Mouse (Mus musculus): ENCODE data around the gene B3galnt2. TPM values are rescaled to one million over a fixed set of nuclear protein-coding genes. Genes with fewer than 3 reads are reported as not detected.
"Not testable (repeated sequence)": the region's sequence is repeated elsewhere in the genome, so short reads cannot be mapped to it uniquely, and the experiment has no call there.

B3galnt2 gene
- total RNA-seq, 2 experiments from 2014 or later, result 13.8 to 17.1 TPM

DNA sequence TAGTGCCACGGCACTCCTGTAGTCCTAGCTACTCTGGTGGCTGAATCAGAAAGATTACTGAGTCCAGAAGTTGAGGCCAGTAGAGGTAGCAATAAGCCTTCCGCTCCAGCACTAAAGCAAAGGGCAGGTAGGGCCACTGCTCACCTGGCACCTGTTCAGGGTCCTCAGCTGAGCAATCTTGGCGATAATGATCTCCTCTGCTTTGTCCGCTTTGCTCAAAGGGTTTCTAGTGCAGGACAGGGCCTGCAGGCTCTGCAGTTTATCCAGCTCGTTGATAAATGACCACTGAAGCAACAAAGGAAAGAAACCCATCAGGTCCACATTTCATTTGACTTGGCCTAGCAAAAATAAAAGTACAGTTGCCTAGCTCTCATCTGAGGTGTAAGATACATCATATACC is 50.7 kb downstream of the B3galnt2 start:
- no peak for DNase-seq (ENCODE audit: low spot score in 2 of 2)

- DNase-seq (ENCODE audit: low spot score in 2 of 2), result no peak
Measured at GRCm38 (mm10) chr13:14006056-14006455, 51.8 kb downstream of the B3galnt2 start.

DNA sequence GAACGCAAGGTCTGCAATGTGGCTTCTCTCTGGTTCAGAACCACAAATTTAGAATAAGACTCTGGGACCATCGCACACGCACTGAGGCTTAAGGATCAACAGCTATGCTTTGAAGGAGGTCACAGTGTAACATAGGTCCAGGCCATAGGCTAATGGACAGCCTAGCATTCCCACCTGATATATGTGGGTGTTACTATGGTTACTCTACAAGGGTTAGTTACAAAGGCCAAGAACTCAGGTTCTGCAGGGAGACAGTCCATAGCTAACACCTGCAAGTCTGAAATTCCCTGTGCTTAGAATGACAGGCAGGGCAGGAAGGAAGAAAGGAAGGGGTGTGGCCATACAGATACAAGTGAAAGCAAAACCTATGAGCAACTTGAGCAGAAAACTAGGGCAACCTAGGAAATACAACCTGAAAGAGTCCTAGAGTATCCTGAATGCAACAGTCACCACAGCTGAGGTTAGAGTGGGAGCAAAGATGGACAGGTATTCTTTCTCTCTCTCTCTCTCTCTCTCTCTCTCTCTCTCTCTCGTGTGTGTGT is 57.3 kb downstream of the B3galnt2 start:
- DNase-seq (ENCODE audit: low spot score in 2 of 2), result no peak

DNA sequence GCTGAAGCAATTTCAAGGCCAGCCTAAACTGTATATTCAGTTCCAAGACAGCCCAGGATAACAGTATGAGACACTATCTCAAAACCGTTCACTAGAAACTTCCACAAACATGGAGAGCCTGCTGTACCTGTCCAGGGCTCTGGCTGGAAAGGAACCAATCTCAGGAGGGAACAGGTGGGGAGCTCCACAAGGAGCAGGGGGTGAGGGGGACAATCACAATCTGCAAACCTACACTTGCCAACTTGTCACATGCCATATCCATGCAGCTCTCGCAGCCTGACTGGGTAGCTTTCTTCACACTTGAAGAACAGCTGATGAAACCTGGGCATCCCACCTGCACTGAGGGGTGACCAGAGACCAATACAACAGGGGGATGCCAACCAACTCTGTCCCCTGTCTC is 59.7 kb downstream of the B3galnt2 start:
- no peak for DNase-seq (ENCODE audit: low spot score in 2 of 2)

DNA sequence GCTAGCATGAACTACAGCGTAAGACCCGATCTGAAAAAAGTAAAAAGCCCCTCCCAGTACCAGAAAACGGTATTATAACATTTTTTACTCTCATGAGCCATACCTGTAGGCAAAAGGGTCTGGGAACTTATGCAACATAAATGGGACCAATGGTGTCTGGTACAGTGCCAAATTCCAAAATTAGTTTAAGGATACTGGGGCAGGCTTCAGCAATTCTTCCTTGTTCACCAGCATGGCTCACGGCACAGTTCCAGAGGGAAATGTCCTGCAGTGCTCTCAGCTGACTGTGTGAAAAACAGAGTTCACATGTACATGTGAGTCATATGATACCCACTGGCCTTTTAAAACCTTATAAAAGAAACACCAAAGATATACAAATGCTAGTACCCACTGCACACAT is 60.3 kb downstream of the B3galnt2 start:
- no peak for DNase-seq (ENCODE audit: low spot score in 2 of 2)

GRCm38 (mm10) chr13:14015609-14016008 is 61.3 kb downstream of the B3galnt2 start:
- no peak for DNase-seq (ENCODE audit: low spot score in 2 of 2)

DNA sequence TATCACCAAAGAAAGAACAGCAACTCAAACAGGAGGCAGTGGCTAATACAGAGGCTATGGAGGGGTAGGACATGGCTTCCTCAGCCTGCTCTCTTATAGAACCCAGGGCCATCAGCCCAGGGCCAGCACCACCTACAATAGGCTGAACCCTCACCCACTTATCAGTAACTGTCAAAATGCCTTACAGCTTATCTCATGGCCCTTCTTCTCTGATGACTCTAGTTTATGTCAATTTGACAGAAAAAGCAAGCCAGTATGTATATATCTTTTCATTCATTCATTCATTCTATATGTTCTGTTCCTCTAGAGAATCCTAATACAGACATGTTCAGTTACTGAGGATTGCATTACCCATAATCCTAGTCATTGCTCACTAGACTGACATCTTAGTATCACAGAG is 64.0 kb downstream of the B3galnt2 start:
- DNase-seq (ENCODE audit: low spot score in 2 of 2), result no peak

- no peak for DNase-seq (ENCODE audit: low spot score in 2 of 2)
Measured at GRCm38 (mm10) chr13:14018852-14019251, 64.6 kb downstream of the B3galnt2 start.

- not testable (repeated sequence) for DNase-seq (ENCODE audit: low spot score in 2 of 2)
Measured at GRCm38 (mm10) chr13:14021417-14021816, 67.1 kb downstream of the B3galnt2 start.

GRCm38 (mm10) chr13:14025554-14025953 is 71.3 kb downstream of the B3galnt2 start:
- DNase-seq (ENCODE audit: low spot score in 2 of 2), result no peak

DNA sequence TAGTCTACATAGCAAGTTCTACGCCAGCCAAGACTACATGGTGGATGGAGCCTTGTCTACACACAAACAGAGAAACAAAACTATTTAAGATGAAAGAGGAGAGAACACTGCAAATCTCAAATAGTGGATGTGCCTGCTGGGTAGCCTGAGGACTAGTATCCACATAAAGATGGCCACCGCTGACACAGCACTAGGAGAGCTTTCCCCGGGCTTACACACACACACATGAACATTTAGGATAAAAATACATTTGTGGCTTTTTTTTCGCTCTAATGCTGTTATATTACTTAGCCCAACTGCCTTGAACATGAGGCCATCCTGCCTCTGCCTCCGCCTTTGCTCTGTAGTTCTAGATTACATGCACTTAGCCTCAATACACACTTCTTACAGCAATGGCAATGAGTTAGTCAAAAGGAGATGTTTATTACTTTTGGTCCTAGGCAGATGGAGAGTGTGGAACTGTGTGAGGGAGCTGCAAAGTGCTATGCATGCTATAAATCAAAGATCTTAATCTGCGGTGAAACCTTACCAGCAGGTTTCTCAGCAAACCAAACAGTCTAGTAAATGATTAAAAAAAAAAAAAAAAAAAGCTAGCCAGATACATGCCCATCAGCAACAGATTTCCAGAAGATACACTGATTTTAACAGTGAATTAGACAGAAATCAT is 72.0 kb downstream of the B3galnt2 start:
- DNase-seq (ENCODE audit: low spot score in 2 of 2), result no peak

- no peak for DNase-seq (ENCODE audit: low spot score in 2 of 2)
Measured at GRCm38 (mm10) chr13:14033309-14034072, 79.2 kb downstream of the B3galnt2 start.

GRCm38 (mm10) chr13:14034073-14034348 is 79.7 kb downstream of the B3galnt2 start:
- DNase-seq (ENCODE audit: low spot score in 2 of 2), result no peak

DNA sequence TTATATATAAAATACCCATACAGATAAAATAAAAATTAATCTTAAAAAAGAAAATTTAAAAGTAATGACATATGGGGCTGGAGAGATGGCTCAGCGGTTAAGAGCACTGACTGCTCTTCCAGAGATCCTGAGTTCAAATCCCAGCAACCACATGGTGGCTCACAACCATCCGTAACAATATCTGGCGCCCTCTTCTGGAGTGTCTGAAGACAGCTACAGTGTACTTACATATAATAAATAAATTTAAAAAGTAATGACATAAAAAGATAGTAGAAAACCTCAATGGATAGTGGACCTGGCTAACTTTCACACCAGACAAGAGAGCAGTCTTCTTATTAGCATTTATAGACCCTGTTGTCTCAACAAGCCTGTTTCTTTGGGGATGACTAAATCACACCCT is 81.1 kb downstream of the B3galnt2 start:
- DNase-seq (ENCODE audit: low spot score in 2 of 2), result not testable (repeated sequence)

DNA sequence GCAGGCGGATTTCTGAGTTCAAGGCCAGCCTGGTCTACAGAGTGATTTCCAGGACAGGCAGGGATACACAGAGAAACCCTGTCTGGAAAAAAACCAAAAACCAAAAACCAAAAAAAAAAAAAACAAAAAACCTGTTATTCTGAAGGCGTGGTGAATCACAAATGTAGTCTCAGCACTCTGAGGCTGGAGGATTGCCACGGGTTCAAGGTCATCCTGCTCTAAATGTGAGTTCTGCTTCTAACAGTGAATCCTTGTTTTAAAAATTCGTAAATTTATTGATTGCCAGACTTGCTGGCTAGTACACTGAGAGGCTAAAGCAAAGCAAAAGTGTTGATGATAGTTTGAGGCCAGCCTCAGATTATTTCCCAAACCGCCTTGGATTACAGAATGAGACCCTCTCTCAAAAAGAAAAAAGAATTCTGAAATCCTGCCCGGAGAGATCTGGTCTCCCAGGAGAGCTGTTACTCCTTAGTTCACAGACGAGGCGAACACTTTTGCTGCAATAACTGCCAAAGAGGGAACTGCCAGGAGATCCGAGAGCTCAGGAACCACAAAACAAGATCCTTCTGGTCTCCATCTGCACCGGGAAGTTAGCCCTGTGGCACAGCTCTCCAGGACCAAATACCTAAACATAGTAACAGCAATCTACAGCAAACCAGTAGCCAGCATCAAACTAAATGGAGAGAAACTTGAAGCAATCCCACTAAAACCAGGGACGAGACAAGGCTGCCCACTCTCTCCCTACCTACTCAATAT is 81.8 kb downstream of the B3galnt2 start:
- DNase-seq (ENCODE audit: low spot score in 2 of 2), result no peak

GRCm38 (mm10) chr13:14038911-14039291 is 84.6 kb downstream of the B3galnt2 start:
- DNase-seq (ENCODE audit: low spot score in 2 of 2), result peak in 1 of 2 experiments; percentile 24

GRCm38 (mm10) chr13:14039292-14039965 is 85.2 kb downstream of the B3galnt2 start, which contains the start of gene Tbce:
Tbce (minus strand) TSS chr13:14039638.
- peak; percentile 94 to 97 for DNase-seq (ENCODE audit: low spot score in 2 of 2)

GRCm38 (mm10) chr13:14040186-14040585 is 85.9 kb downstream of the B3galnt2 start:
- DNase-seq (ENCODE audit: low spot score in 2 of 2), result no peak

GRCm38 (mm10) chr13:14043851-14044250 is 89.6 kb downstream of the B3galnt2 start:
- no peak for DNase-seq (ENCODE audit: low spot score in 2 of 2)

- DNase-seq (ENCODE audit: low spot score in 2 of 2), result no peak
Measured at GRCm38 (mm10) chr13:14044521-14044920, 90.3 kb downstream of the B3galnt2 start.

All from layer of hippocampus, postnatal 14 days (tissue).